Mouse (Mus musculus) heart, adult 18-20 months (tissue): ENCODE measurements at regions not wholly inside any gene's neighbourhood (a gene's known extent, or its start where the extent isn't known, plus 50 kb on each side); places are given as distances from the start of the nearest gene placed in this dataset.

Experiments used
- DNase-seq, 2 experiments: peaks; one replicate each; pipeline ENCODE4 v3.0.0; 2021 to 2022; ENCODE audit warnings: mixed read lengths in 1 of 2
- microRNA-seq, 2 experiments: library from miRNA; unstranded; fragments of <30 nt; microRNA quantifications; one replicate each; pipeline ENCODE4 v1.2.0; 2022

- no peak for DNase-seq
These were observed 50.3 kb upstream of the Acpp start for GRCm38 (mm10) chr9:104387805-104388204.

Small RNA genes in the stretch of these regions (microRNA-seq; reads per million reads assigned to microRNA genes)
- gene Mir2136 = 0 reads per million in 2 experiments
